Mouse (Mus musculus): Measurements from ENCODE around the gene Osbpl2.
A peak's percentile ranks its signal among the peaks of the same experiment; 100 is the strongest.

- TF ChIP-seq CTCF (IDR thresholded peaks at IDR 0.05; ENCODE audit: extremely low read depth, insufficient read depth, low read length): 0 out of 2 replicates have a peak, but pooled peaks have one; percentile 14
- TF ChIP-seq POLR2A (IDR thresholded peaks at IDR 0.05; ENCODE audit: extremely low read depth, insufficient read depth, low read length): no peak
Observed at GRCm38 (mm10) chr2:180107081-180107480, 12.0 kb upstream of the Osbpl2 start.

Measured in cortical plate, adult 2 months (tissue).